Mouse (Mus musculus) retina, adult 2 months (tissue): ENCODE measurements around the gene Gopc.
A peak's percentile ranks its signal among the peaks of the same experiment; 100 is the strongest.

Source experiments
- DNase-seq: peaks from one replicate; pipeline ENCODE4 v3.0.0-alpha.2; 2012; ENCODE audit warnings: low read depth, low spot score

Gene Gopc

DNA sequence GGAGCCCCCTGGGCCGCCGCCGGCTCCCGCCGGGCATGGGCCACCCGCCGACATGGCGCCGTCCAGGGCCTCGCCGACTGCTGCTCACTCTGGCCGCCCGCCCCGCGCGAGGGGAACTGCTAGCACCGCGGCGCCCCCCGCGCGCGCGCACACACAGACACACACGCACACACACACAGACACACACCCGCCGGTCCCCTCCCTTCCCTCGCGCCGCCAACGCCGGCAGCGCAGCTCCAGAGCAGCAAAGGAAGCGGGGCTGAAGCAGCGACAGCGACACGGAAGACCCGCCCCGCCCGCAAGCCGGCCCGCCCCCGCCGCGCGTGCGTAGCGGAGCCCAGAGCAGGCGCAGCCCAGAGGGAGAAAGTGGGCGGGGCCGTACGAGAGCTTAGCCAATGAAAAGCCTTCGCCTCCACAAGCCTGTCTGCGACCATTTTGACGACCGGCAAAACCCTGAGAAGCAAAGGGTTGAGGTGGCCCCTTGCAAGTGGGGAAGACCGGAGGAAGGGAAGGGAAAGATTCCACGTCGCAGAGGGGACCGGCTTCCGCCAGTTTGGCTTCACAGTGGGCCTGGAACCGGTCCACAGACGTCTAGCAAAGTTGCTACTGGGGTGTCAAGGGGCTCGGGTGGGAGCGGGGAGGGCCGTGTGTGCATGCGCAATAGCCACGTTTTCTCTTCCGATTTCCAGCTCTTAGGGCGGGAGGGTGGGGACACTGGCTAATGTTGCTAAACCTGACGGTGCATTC lies at the start of gene Gopc:
Gene Gopc, minus strand, starts transcription at position 280 of the 747 bp plus-strand sequence.
- peak; percentile 91 for DNase-seq

DNA sequence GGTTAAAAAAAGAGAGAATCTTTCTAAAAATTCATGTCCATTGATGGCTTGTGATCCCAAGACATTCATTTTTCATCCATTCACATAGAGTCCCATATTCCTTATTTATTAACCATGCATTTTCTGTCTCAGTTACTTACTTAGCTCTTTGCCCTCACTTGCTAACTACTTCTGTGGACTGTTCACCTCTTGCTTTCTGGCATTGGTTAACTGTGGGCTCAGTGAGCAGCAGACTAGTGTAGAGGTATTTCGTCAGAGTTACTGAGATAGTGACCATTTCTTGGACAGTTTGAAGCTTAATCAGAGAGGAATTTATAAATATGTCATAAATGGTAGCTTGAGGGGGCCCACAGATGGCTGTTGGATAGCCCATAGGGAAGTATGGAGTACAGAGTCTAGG lies 49.0 kb upstream of the Gopc start:
- DNase-seq: no peak

DNA sequence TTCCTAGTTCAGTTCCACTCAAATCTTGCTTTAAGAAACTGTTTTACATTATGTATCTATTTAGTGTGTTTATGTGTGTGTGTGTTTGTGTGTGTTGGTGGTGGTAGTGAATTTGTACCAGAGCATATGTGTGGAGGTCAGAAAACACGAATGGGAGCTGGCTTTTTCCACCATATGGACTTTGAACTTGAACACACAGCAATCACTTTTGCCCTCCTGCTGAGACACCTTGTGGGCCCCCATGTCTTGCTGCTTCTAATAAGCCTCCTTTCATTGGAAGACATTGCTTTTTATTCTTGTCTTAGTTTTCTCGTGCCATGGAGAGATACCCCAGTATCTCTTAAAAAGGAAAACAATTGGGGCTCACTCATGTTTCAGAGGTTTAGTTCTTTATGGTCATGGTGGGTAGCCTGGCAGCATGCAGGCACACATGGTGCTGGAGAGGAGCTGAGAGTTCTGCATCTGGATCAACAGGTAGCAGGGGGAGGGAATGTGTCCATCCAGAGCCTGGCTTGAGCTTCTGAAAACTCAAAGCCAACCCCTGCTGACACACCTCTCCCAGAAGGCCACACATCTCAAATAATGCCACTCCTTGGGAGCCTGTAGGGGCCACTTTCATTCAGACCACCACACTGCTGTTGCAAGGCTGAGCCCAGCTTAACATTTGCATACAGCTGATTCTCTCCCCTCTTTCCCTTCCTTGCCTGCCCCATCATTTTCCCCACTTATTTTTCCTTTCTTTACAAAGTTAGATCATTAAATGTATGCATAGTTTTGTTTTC lies 45.9 kb upstream of the Gopc start:
- no peak for DNase-seq

DNA sequence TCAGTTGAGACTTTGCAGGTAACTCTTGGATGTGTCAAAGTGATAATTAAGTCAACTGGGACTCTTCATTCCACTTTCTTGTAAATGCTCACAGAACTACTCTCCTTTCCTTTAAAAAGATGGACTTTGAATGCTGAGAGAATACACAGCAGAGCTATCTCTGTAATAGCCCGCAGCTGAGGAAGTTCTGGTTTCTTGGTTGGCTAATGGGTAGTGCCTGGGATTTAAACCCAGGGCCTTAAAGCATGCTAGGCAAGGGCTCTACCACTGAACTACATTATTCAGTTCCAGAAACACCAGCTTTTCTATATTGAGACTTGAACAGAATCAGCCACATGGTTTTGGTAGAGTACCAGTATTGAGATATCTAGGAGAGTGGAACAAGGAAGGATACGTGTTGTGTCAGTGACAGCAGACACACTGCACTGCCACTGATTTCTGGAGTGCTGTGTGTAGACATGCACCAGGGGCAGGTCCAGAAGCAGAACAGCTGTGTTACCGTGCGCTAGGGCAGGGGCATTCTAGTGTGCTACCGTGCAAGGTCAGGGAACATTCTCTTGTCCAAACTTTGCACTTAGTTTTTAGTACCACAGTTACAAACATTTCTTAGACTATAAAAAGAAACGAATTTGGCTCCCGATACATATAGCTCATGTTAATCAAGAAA lies 44.5 kb upstream of the Gopc start:
- DNase-seq: no peak

DNA sequence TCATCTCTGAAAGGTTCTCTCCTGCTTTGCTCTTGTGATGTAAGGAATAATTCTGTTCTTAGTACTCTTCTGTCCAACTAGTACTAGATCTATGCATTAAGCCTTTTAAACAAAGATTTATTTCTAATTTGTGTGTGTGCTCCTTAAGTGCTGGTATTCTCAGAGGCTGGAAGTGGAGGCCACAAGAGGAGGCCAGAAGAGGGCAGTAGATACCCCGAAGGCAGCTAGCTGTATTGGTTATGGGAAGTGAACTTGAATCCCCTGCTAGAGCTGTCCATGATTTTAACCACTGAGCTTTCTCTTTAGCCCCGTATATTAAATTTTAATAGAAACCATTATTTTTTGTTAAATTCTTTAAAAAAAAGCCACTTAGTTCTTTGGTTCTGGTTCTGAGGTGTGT lies 41.2 kb upstream of the Gopc start:
- no peak for DNase-seq

DNA sequence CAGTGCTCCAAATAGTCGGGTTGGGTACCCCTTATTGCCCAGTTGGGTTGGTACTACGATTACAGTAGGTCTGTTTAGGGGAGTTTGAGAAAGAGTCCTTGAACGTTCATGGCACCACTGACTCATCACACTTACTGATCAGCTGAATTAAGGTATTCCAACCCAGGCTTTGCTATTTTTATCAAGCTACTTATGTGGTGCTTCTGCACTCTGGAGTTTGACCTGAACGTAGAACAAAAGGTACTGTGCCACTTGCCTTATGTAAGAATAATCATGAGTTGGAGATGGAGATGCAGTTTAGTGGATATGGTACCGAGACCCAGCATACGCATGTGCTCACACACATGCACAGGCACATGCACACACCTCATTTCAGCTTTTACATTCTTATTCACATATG lies 39.8 kb upstream of the Gopc start:
- no peak for DNase-seq

DNA sequence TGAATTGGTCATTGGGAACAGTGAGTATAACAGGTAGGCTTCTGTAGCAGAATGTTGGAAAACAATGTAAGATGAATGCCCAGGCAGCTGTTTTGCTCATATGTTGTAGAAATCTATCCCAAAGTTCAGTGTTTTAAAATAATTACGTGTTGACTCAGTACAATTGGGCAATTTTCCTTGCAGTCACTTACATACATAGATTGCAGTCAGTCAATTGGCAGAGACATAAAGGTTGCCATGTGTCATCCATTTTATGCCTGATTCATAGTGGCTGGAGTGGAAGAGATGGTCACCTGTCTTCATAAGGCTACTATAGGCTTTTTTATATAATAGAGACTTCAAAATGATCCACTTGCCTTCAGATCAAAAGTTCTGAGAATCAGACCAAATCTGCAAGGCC lies 38.6 kb upstream of the Gopc start:
- DNase-seq: no peak

DNA sequence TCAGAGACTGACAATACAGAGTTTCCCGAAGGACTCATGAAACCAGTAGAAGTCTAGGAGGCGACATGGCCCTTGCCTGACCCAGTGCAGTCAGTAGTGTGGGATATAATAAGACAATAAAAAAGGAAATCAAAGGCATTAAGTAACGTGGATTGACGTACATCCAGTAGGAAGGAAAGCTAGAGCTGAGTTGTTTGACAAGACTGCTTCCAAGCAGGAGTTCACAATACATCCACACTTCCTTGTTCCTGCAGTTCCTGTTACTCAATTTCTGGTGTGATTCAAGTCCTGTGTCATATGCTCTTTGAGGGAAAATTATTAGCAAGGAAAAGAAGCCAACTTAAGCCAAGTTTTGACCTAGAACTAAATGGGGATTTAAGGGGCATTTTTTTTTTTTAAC lies 37.5 kb upstream of the Gopc start:
- DNase-seq: no peak

DNA sequence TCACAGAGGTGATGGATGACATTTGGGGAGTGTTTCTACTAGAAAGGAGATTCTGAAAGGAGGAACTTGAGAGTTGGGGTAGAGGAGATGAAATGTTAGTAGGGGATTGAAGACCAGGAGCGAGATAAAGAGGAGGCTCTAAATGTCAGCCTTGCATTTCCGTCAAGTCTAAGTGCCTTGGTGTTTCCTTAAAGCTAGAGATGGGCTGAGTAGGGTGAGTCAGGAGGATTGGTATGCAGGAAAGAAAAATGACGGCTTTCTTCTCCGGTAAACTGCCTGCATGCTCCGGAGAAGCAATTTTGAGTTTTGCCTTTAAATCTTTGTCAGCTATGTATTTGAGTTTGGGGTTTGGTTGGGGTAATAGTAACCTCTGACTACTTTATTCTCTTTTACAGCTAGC lies 37.0 kb upstream of the Gopc start:
- DNase-seq: no peak

DNA sequence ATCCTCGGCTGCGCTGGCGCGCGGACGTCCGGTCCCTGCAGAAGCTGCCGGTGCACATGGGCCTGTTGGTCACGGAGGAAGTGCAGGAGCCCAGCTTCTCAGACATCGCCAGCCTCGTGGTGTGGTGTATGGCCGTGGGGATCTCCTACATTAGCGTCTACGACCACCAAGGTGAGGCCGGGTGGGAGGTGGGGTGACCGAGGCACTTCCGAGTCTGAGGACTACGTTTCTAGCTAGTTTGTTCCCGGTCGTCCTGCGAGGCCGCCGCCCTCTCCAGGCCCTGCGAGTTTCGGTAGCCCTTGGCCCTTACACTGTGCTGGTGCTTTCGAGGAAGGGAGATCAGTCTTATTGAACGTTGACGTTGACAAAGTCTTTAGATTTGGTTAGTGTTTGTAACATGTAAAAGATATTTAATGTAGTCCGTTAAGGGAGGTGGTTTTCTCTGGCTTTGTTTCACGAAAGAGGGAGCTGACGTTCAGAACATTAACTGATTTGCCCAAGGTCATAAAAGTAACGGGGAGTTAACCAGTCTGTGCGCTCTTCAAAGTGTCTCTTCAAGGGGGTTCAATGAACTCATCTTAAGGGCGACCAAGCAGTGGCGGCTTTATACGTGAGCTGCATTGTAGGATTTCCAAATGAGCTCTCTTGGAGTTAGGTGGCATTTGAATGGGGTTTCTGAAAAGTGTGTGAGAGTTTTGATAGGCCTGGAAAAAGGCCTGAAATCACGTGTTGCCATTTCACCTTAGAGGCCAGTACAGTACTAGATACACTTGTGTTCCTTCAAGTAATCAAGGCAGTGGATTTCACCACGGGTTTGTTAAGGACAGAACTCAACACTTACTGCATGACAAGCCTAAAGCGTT lies 36.3 kb upstream of the Gopc start:
- peak; percentile 2 for DNase-seq

DNA sequence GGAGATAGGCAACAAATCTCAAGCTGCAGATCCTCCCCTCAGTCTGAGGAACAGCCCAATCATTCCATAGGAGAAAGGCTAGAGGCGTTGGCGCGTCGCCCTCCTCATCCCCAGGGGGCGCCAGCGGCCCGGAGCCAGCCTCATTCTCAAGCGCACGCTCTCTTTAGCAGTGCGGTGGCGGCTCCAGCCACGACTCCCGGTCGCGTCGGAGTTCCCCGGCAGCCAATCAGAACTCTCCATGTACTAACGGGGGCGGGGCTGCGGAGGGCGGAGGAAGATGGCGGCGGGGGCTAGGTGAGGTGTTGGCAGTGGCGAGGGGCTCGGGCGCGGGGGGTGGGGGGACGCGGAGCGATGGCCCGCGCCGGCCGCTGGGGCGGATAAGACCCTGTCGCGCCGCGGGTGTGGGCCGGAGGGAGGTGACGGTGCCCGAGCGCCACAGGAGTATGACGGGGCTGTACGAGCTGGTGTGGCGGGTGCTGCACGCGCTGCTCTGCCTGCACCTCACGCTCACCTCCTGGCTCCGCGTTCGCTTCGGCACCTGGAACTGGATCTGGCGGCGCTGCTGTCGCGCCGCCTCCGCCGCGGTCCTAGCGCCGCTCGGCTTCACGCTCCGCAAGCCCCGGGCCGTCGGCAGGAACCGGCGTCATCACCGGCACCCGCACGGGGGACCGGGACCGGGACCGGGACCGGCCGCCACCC lies 35.5 kb upstream of the Gopc start, which contains the start of gene Nus1:
Gene Nus1, plus strand, starts transcription at position 249 of the 699 bp plus-strand sequence.
- DNase-seq: peak; percentile 90

DNA sequence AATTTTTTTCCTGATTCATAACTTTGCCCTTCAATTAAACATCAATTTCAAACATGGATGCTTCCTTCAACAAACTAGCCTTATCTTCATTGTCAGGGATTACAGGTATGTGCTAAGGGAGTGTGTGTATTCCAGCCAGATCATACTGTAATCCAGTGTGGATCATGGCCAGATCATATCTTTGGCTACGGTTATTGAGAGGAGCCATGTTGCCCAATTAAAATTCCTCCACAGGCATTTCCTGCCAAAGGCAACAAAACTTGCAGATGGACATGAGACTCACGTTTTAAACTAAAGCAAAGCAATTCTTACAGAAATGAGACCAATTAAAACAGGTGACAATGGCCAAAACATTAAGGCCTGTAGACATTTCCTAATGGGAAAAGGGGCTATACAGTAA lies 34.5 kb upstream of the Gopc start:
- DNase-seq: no peak

DNA sequence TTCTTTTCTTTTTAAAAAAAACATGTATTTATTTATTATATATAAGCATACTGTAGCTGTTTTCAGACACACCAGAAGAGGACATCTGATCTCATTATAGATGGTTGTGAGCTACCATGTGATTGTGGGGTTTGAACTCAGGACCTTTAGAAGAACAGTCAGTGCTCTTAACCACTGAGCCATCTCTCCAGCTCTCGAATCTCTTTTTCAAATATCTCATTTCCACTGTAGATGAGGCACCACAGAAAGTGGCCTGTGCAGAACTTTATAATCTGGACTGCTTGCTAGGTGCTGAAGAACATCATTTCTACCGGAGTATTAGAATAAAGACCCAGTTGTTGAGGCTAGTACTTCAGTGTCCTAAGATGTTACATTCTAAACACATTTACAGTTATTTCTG lies 33.1 kb upstream of the Gopc start:
- no peak for DNase-seq

DNA sequence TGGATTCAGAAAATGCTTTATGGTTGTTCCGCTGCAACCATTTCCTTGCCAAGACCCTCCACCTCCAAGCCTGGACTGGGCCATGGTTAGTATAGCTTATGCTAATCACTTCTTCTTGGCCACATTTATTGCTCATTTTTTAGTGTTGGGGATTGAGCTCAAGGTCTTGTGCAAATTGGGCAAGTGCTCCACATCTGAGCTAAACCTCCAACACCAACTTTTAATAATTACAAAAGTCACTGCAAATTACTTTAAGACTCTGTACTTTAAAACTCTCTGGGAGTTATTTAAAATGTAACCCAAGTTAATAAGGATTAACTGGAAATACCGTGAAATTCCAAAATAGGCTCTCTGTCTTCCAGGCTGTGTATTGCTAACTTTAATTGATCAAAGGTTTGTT lies 25.6 kb upstream of the Gopc start:
- no peak for DNase-seq

DNA sequence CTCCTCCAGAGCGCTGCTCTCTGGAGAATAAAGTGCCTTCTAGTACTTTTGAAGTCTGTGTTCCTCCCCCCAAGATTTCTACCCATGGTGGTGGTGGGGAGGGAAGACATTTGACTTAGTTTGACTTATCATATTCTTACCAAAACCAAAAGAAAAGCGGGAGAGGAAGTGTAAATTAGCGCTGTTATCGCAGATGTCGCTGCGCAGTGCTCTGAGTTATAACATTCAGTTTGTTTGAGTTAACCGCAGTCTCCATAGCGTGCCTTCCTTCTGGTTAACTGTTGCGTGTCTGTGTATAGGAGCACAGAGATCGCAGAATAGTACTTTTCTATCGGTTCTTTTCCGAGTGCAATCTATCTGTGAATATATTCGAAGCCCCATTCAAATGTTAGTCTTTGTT lies 23.2 kb upstream of the Gopc start:
- DNase-seq: no peak

DNA sequence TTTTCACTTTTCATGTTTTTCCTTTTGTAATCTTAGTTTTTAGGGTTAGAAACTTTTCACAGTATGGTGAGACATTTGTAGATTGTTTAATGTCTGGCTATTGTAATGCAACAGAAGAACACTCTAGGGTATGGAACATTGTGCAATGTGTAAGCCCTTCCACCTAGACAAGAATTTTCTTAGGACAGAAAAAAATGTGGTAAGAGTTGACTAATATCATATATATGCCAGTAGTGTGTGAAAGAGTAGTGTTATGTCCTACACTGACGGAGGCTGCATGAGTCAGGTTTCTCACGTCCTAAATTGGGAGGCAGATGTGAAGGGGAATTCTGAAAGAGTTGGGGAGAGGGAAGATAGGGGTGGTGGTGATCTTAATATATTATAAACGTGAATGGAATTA lies 17.8 kb upstream of the Gopc start:
- no peak for DNase-seq

DNA sequence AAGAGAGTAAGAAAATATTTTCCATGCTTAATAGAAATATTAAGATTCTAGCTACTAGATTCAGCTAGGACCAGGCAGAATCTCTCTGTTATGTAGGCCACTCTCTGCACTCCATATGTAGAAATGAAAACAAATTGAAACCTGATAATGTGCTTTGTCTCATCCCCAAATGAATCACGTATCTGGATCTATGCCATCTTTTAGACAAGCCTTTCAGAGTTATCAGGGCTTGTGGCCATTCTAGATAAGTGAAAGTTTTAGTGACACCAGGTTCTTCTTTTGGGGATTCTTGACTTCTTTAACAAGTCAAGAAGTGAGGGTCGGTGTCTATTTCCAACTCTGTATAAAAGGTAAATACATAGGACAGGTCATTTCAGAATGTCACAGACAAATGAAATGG lies 16.8 kb upstream of the Gopc start:
- no peak for DNase-seq

DNA sequence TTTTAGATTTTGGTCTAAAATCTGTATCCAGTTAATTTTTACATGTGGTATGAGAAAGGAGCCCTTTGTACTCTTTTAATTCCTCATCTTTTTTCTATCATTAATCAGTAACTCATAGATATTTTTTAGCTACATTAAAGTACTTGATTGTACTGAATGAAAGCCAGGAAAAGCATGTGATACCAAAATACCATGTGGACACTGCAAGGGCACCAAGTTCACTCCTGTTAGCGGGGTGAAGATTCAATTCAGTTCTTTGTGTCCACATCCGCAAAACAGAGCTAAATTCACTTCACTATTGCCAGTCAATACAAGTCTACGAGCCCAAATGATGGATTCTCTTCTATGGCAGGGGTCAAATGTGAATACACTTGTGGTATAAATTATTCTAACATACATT lies 14.7 kb upstream of the Gopc start:
- no peak for DNase-seq

DNA sequence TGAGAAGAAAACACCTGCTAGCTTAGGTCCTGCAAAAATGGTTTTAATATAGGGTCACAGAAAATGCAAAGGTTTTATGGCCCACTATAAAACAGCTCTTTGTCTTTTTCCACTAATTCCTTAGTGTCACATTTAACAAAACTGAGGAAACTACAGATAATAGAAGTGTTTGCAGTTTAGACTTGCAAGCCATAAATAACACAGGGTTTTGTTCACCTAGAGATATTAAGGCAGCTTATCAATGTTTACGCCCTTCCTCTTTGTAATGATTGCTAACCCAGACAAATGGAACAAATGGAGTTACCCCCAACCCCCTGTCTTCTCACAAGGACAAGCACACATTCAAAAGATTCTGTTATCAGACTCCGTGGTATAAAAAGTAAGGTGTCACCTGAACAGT lies 9.3 kb upstream of the Gopc start:
- no peak for DNase-seq

DNA sequence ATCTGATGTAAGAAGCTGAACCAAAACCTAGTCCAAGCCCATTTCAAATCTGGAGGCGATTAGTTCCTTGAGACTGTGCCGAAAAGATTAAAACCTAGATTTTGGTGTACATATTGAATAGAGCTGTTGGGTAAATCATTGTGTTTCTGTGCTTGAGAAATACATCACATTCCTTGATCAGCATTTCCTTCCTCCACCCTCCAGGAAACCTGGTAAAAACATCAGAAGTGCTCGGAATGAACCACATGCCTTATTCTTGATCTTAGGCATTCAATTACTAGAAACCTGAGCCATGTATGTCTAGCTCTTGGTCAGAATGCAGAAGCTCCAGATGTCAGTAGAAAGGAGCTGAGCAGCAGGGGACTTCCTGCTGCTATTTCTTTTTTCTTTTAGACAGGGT lies 7.5 kb upstream of the Gopc start:
- DNase-seq: no peak

DNA sequence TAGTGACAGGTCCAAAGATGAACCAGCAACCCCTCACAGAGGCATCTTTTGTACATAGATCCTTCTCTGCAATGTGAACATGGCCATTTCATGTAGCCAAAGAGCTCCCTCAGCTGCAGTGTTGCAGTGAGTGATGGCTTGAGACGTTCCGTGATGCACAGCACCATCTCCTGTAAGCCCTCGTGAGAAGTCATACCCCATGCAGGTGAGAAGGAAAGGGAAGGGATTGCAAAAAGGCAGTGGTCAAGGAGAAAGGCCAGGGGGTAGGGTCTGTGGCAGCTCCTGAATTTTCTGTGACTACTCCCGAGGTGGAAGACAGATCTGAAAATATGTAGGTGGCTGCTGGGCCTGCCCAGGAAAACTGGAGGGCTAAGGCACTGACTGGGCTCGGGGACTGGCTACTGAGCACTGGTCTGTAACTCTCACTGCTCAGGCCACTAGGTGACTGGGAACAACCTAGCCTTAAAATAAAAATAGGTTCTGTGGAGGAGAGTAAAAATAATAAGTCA lies 7.1 kb upstream of the Gopc start, which contains the start of gene Nepn:
Gene Nepn, plus strand, starts transcription at position 51 of the 509 bp plus-strand sequence.
- no peak for DNase-seq
